Mouse (Mus musculus) olfactory bulb, adult 2 months (tissue): Measurements from ENCODE around the gene Izumo4. TPM values are rescaled to one million over a fixed set of nuclear protein-coding genes. Genes with fewer than 3 reads are reported as not detected.

Experiments
- H3K27ac ChIP-seq: fragments of 200-500 bp; 2 replicates; pipeline ENCODE4 v1.5.1; 2012; ENCODE audit warnings: low read depth, low read length; ENCODE audit not compliant: insufficient read depth
- H3K4me1 ChIP-seq: fragments of 200-500 bp; 2 replicates; pipeline ENCODE4 v1.6.1; 2012; ENCODE audit warnings: low read length; ENCODE audit not compliant: control insufficient read depth, insufficient read depth
- H3K4me3 ChIP-seq: fragments of 200-500 bp; 2 replicates; pipeline ENCODE4 v1.5.1; 2012; ENCODE audit warnings: mild to moderate bottlenecking, low read depth, low read length, moderate library complexity; ENCODE audit not compliant: insufficient read depth
- CTCF ChIP-seq: fragments of 200-500 bp; IDR thresholded peaks from 2 replicates; pipeline ENCODE4 v1.5.1; 2012; ENCODE audit warnings: low read depth, mild to moderate bottlenecking, low read length, moderate library complexity; ENCODE audit not compliant: insufficient read depth
- POLR2A ChIP-seq: fragments of 200-500 bp; IDR thresholded peaks from 2 replicates; pipeline ENCODE4 v1.6.1; 2012; ENCODE audit warnings: mild to moderate bottlenecking, low read depth, low read length, moderate library complexity; ENCODE audit not compliant: insufficient read depth
- WGBS: fragments of 180-500 bp; shearing (Covaris S2); methylation state at CpG from one replicate; pipeline ENCODE4 v1.1.7; 2018; 5-methylcytosine and 5-hydroxymethylcytosine counted together
- polyA plus RNA-seq: library from polyadenylated mRNA; stranded (reverse); fragments of >200 nt; gene quantifications from 2 replicates; pipeline ENCODE4 v1.2.4, GENCODE M21; 2012; ENCODE audit warnings: low replicate concordance; ENCODE audit not compliant: missing spikeins, insufficient read depth, insufficient read length

Gene Izumo4
- polyA plus RNA-seq, 1 experiment = not detected

DNA sequence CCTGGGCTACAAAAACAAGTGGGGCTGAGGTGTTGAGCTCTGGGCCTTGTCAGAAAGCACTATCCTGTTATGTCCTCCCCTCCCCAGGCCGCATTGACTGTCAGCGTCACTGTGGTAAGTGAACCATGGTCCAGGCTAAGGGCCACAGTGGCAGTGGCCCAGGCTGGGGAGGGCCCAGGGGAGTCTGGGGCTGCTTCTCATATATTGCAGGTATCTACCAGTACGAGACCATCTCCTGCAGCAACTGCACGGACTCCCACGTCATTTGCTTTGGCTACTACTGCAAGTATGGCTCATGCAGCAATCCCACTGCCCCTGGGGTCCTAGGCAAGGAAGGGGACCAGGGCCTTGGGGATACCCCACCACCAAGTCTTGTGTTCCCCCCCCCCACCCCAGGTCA lies 1.7 kb downstream of the Izumo4 start:
- WGBS = 89% methylated on average over 5 of the region's 5 CpGs
- Histone ChIP-seq H3K4me3 (no peak overlapping the region), H3K27ac (no peak overlapping the region), H3K4me1 (peaks cover 7% of the 10 kb centered on the region)
- no peak for TF ChIP-seq CTCF
- no peak for TF ChIP-seq POLR2A

DNA sequence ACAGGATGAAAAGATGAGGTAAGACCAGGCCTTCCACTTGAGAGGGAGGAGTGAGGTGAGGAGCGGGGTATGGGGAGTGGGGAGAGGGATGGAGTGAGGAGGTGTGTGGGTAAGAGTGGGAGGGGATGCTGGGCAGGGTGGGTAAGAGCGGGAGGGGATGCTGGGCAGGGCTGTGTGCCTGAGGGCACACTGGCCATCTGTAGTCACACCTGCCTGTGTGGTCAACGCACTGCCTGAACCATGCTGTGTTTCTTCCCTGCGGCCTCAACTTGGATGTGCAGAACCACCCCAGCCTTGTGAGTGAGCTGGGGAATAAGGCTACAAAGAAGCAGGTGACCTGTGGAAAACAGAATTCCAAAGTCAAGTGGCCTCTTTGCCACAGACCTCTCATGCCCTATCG lies 2.4 kb downstream of the Izumo4 start:
- TF ChIP-seq POLR2A (no peak), CTCF (no peak)
- Histone ChIP-seq H3K27ac (no peak overlapping the region), H3K4me3 (no peak overlapping the region), H3K4me1 (peaks cover 7% of the 10 kb centered on the region)
- WGBS = 84% methylated on average over 5 of the region's 5 CpGs

GRCm38 (mm10) chr10:80705033-80705432 lies 3.0 kb downstream of the Izumo4 start:
- no peak overlapping the region for H3K4me3 ChIP-seq
- no peak overlapping the region for H3K27ac ChIP-seq
- peaks cover 7% of the 10 kb centered on the region for H3K4me1 ChIP-seq
- no peak for TF ChIP-seq POLR2A
- no peak for TF ChIP-seq CTCF
- WGBS = 57% methylated on average over 3 of the region's 3 CpGs

DNA sequence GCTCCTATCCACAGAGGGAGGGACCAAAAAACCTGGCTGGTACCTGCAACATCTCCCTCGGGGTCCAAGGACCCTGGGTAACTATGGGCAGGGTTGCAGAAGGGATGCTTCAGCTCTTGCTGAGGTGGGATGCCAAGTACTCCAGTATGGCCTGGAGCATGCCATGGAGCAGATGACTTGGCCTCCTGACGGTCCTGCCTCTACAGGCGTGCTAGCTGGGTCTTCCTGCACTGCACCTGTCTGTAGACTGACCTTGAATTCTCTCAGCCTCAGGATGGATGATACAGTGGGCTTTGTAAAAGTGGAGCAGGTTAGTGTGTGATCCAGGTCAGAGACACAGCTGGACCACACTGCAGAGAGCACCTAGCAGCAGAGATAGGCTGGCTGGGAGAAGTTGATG lies 3.5 kb downstream of the Izumo4 start:
- Histone ChIP-seq H3K27ac (no peak overlapping the region), H3K4me1 (peaks cover 7% of the 10 kb centered on the region), H3K4me3 (no peak overlapping the region)
- 83% methylated on average over 3 of the region's 3 CpGs for WGBS
- TF ChIP-seq CTCF (no peak), POLR2A (no peak)

- TF ChIP-seq POLR2A (no peak), CTCF (no peak)
- WGBS = 80% methylated on average over 3 of the region's 3 CpGs
- Histone ChIP-seq H3K4me3 (no peak overlapping the region), H3K4me1 (no peaks in the 10 kb centered on the region), H3K27ac (no peak overlapping the region)
Observed at GRCm38 (mm10) chr10:80710834-80711233, 8.8 kb downstream of the Izumo4 start.

- 77% methylated on average over 1 of the region's 1 CpGs for WGBS
- TF ChIP-seq POLR2A (no peak), CTCF (no peak)
- H3K27ac ChIP-seq = no peak overlapping the region
Observed at GRCm38 (mm10) chr10:80717281-80717680, 15.3 kb downstream of the Izumo4 start.

GRCm38 (mm10) chr10:80727369-80728127 lies 25.6 kb downstream of the Izumo4 start:
- H3K4me3 ChIP-seq = no peak overlapping the region
- H3K27ac ChIP-seq = no peak overlapping the region
- H3K4me1 ChIP-seq = no peaks in the 10 kb centered on the region
- 63% methylated on average over 5 of the region's 5 CpGs for WGBS
- no peak for TF ChIP-seq CTCF
- no peak for TF ChIP-seq POLR2A

More at GRCm38 (mm10) chr10:80717281-80717680, 15.3 kb downstream of the Izumo4 start:
- H3K4me3 ChIP-seq = no peak overlapping the region
- no peaks in the 10 kb centered on the region for H3K4me1 ChIP-seq

DNA sequence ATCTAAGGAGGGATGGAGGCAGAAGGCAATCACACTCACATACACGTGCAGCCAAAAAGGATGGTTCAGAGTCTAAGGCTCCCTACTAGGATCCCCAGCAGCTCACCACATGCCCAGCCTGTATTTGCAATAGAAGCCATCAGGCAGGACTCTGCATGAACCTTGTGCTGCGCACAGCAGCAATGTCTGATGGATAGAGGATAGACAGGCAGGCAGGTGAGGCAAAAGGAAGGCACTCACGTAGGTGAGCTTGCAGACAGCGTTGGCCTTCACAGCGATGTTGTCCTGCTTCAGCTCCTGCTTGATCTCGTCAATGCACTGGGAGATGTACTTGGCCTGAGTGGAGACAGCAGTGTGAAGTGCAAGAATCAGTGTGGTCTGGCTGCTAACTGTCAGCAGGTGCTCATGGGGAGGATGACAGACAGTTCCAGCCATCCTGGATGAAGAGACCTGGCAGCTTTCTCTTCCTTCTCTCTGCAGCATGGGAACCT lies 30.7 kb downstream of the Izumo4 start:
- Histone ChIP-seq H3K4me1 (peaks cover 10% of the 10 kb centered on the region), H3K27ac (no peak overlapping the region), H3K4me3 (no peak overlapping the region)
- no peak for TF ChIP-seq CTCF
- no peak for TF ChIP-seq POLR2A
- 90% methylated on average over 6 of the region's 6 CpGs for whole genome bisulfite sequencing

DNA sequence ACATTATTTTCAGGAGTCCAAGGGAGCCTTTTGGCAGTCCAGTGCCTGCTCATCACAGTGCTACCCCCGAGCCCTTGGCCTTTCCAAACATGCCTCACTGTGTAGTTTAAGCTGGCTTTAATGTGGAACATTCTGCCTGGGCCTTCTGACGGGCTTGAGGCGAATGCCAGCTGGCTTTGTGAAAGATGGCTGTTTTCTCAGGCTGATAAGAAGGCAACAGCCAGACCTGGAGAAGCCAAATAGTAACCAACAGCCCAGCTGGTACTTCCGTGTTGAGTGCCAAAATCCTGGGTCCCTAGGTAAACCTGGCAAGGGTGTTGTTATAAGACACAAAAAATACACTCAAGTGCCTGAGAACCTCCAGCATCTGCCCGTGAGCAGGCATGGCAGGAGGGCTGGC lies 34.7 kb downstream of the Izumo4 start:
- Histone ChIP-seq H3K4me1 (peaks cover 17% of the 10 kb centered on the region), H3K4me3 (no peak overlapping the region), H3K27ac (no peak overlapping the region)
- 32% methylated on average over 5 of the region's 5 CpGs for WGBS
- no peak for TF ChIP-seq CTCF
- TF ChIP-seq POLR2A = no peak
